Mouse (Mus musculus): ENCODE measurements at regions not wholly inside any gene's neighbourhood (a gene's known extent, or its start where the extent isn't known, plus 50 kb on each side); places are given as distances from the start of the nearest gene placed in this dataset.

DNA sequence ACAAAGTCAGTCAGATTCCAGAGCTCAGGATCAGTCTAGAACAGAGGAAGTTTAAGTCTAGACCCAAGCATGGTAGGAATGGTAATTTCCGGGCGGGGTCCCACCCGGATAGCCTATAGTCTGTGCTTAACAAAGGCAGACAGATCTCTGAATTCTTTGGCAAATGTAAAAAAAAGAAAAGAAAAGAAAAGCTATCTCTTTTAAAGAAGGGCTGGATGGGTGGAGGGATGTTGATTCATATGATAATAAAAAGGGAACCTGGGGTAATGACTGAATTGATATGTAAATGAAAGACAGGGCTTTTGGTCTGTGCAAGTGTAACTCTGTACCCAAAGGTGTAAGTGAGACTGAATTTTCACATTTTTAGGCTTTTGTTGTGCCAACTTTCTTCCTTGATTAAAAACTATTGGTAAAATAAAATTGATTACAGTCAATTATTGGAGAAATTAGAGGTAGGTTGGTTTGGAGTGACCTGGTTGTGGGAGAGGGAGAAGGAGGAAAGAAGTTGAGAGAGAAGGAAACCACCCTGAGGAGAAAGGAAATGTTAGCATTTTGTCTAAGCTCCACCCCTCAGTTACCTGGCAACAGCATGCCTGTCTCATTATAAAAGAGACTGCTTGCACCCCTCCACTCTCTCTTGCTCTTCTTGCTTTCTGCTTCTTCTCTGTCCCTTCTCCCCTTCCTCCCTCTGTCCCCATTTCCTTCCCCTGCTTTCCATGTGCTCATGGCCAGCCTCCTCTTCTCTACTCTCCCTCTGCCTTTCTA lies 259.3 kb upstream of the Crbn start:
- Histone ChIP-seq H3K4me1 (ENCODE audit: control insufficient read depth, insufficient read depth, low read length) (no peaks in the 10 kb centered on the region), H3K4me2 (ENCODE audit: low read depth, low read length) (no peak overlapping the region), H3K9ac (ENCODE audit: low read length) (no peak overlapping the region), H3K4me3 (ENCODE audit: low read length) (no peak overlapping the region), H3K9me3 (replicated peaks; ENCODE audit: control insufficient read depth, low read length) (0 out of 2 replicates have a peak, but pooled peaks cover 3% of the 10 kb centered on the region), H3K27me3 (ENCODE audit: control insufficient read depth, insufficient read depth, low read length) (no peaks in the 10 kb centered on the region), H3K27ac (ENCODE audit: low read length) (no peak overlapping the region), H3K36me3 (ENCODE audit: control insufficient read depth, insufficient read depth) (no peaks in the 10 kb centered on the region)
- WGBS: 81% methylated on average over 3 of the region's 3 CpGs
- no peak for ATAC-seq (replicated peaks; ENCODE audit: extremely low read depth, insufficient read depth, low FRiP score)

DNA sequence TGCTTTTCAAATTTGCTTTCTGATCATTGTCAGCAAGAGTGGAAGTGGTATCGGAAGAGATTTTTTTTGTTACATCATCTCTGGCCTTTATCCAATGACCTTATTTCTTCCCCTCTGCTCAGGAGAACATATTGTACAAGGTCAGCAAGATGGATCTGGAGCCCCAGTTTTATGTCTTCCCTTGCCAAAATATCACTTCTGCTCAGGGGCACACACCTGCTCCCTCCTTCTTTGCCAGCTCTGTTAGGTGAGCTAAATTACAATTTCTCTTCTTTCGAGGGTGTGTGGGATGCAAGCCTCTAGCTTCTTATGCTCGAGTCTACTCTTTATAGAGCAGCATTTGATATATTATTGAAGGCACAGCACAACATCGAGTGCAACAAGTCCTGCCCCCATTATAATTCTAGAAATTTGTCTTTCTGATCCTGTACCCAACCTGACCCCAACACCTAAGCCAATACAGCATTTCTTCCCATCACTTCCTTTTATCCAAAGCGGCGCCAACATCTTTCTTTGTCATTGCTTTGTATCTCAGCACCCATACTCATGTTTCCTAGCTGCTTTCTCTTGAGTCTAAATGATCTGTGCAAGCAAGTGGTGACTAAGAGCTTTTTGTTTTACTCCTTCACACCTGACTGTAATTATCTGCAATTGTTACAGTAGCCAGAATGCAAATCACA lies 263.1 kb upstream of the Crbn start:
- H3K4me2 ChIP-seq (ENCODE audit: low read depth, low read length): no peak overlapping the region
- 79% methylated on average over 6 of the region's 6 CpGs for WGBS
- H3K4me1 ChIP-seq (ENCODE audit: control insufficient read depth, insufficient read depth, low read length): no peaks in the 10 kb centered on the region
- no peak for ATAC-seq (replicated peaks; ENCODE audit: extremely low read depth, insufficient read depth, low FRiP score)
- H3K9me3 ChIP-seq (replicated peaks; ENCODE audit: control insufficient read depth, low read length): 0 out of 2 replicates have a peak, but pooled peaks cover 1% of the 10 kb centered on the region
- H3K36me3 ChIP-seq (ENCODE audit: control insufficient read depth, insufficient read depth): no peaks in the 10 kb centered on the region
- no peaks in the 10 kb centered on the region for H3K27me3 ChIP-seq (ENCODE audit: control insufficient read depth, insufficient read depth, low read length)
- H3K9ac ChIP-seq (ENCODE audit: low read length): no peak overlapping the region
- H3K27ac ChIP-seq (ENCODE audit: low read length): no peak overlapping the region
- H3K4me3 ChIP-seq (ENCODE audit: low read length): no peak overlapping the region

DNA sequence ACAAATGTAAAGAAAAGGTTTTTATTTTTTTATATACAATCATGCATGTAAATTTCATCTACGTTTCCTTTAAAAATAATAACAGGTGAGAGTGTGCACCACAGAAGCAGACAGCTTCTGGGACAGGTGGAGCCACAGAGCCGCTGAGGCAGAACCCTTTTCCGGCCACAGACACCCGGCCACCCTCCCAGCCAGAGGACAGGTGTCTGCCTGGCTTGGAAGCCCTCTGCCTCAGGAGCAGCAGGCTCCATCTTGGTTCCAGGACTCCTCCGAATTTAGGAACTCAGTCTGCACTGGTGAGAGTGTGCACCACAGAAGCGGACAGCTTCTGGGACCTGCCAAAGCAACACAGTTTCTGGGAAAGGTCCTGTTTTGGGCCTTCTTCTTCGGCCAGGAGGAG lies 270.6 kb upstream of the Crbn start:
- H3K36me3 ChIP-seq (ENCODE audit: control insufficient read depth, insufficient read depth): no peaks in the 10 kb centered on the region
- no peak overlapping the region for H3K4me3 ChIP-seq (ENCODE audit: low read length)
- no peak overlapping the region for H3K4me2 ChIP-seq (ENCODE audit: low read depth, low read length)
- no peaks in the 10 kb centered on the region for H3K4me1 ChIP-seq (ENCODE audit: control insufficient read depth, insufficient read depth, low read length)
- H3K27me3 ChIP-seq (ENCODE audit: control insufficient read depth, insufficient read depth, low read length): no peaks in the 10 kb centered on the region
- WGBS: 81% methylated on average over 7 of the region's 7 CpGs
- no peak overlapping the region for H3K27ac ChIP-seq (ENCODE audit: low read length)
- no peak for ATAC-seq (replicated peaks; ENCODE audit: extremely low read depth, insufficient read depth, low FRiP score)
- no peaks in the 10 kb centered on the region for H3K9me3 ChIP-seq (replicated peaks; ENCODE audit: control insufficient read depth, low read length)
- H3K9ac ChIP-seq (ENCODE audit: low read length): no peak overlapping the region

DNA sequence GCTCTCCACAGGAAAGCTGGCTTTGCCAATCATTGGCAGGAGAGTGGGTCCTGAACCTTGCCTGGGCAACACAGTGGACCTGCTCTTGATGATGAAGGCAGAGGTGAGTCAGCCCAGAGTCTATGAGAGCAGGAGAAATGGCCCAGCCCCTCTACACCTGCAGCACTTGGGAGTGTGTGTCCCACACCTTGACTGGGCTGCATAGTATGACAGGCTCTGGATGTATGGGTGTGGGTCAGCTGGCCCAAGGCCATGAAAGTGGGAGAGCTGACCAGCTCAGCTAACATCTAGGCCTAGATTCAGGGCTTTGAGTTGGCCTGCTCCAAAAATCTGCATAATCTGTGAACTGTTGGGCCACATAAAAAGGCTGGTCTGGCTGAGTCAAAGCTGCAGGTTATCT lies 292.7 kb upstream of the Crbn start:
- Histone ChIP-seq H3K9me3 (replicated peaks; ENCODE audit: control insufficient read depth, low read length) (0 out of 2 replicates have a peak, but pooled peaks cover 2% of the 10 kb centered on the region), H3K4me1 (ENCODE audit: control insufficient read depth, insufficient read depth, low read length) (no peaks in the 10 kb centered on the region), H3K4me2 (ENCODE audit: low read depth, low read length) (no peak overlapping the region), H3K9ac (ENCODE audit: low read length) (no peak overlapping the region), H3K4me3 (ENCODE audit: low read length) (no peak overlapping the region), H3K36me3 (ENCODE audit: control insufficient read depth, insufficient read depth) (no peaks in the 10 kb centered on the region), H3K27ac (ENCODE audit: low read length) (no peak overlapping the region), H3K27me3 (ENCODE audit: control insufficient read depth, insufficient read depth, low read length) (no peaks in the 10 kb centered on the region)
- ATAC-seq (replicated peaks; ENCODE audit: extremely low read depth, insufficient read depth, low FRiP score): no peak

DNA sequence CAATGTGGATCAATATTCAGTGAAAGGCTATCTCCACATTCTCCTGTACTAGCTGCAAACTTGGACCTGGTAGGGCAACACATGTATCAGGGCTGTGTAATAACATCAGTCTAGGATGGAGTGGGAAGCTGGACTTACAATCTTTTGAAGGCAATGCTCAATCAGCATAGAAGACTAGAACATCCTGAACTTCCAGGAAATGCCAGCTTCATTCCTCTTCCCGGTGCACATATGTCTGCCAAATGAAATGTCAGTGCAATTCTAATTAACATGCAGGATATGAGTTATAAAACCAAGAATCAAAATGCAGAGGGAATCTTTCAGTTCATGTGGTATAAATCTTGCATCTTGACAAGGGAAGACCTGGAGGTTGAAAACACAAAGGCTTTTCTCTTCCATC lies 328.8 kb upstream of the Crbn start:
- H3K27ac ChIP-seq (ENCODE audit: low read length): no peak overlapping the region
- H3K27me3 ChIP-seq (ENCODE audit: control insufficient read depth, insufficient read depth, low read length): no peaks in the 10 kb centered on the region
- no peak overlapping the region for H3K4me2 ChIP-seq (ENCODE audit: low read depth, low read length)
- no peaks in the 10 kb centered on the region; the same call in 1 of the 2 replicates for H3K9me3 ChIP-seq (replicated peaks; ENCODE audit: control insufficient read depth, low read length)
- no peaks in the 10 kb centered on the region for H3K36me3 ChIP-seq (ENCODE audit: control insufficient read depth, insufficient read depth)
- no peak for ATAC-seq (replicated peaks; ENCODE audit: extremely low read depth, insufficient read depth, low FRiP score)
- no peaks in the 10 kb centered on the region for H3K4me1 ChIP-seq (ENCODE audit: control insufficient read depth, insufficient read depth, low read length)
- no peak overlapping the region for H3K9ac ChIP-seq (ENCODE audit: low read length)
- H3K4me3 ChIP-seq (ENCODE audit: low read length): no peak overlapping the region
- whole genome bisulfite sequencing: 73% methylated on average over 1 of the region's 1 CpGs

DNA sequence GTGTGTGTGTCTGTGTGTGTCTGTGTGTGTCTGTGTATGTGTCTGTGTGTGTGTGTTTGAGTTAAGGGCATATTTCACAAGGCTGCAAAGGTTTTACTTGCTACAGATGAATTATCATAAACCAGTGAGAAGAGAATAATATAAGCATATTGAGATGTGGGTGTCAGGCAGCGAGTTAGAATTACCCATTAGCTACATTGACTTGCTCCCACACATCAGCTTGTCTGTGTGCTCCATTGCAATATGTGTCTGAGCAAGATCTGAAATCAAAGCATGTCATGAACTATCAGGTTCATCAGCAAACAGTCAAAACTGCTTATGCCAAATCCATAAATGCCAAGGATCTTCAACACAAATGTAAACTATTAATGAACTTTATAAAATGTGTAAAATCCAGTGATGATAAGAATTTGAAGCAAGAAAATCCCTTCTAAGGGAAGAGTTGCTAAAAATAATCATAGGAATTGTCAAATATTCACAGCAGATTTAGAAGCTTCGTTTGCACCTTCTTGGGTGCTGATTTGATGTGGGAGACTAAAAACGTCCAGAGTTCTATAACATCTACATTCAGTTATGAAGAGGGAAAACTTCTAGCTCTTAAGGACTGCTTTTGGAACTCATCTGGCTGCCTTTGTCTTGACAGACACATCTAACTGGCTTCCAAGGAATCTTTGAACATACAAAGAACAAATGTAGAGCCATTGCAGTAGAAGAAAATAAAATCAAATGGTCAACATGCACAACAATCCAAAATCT lies 361.7 kb upstream of the Lrrn1 start:
- Histone ChIP-seq H3K9me3 (replicated peaks; ENCODE audit: control insufficient read depth, low read length) (no peaks in the 10 kb centered on the region), H3K27ac (ENCODE audit: low read length) (no peak overlapping the region), H3K27me3 (ENCODE audit: control insufficient read depth, insufficient read depth, low read length) (no peaks in the 10 kb centered on the region), H3K4me2 (ENCODE audit: low read depth, low read length) (no peak overlapping the region), H3K4me3 (ENCODE audit: low read length) (no peak overlapping the region), H3K36me3 (ENCODE audit: control insufficient read depth, insufficient read depth) (no peaks in the 10 kb centered on the region), H3K4me1 (ENCODE audit: control insufficient read depth, insufficient read depth, low read length) (no peaks in the 10 kb centered on the region), H3K9ac (ENCODE audit: low read length) (no peak overlapping the region)
- 43% methylated on average over 3 of the region's 3 CpGs for WGBS
- ATAC-seq (replicated peaks; ENCODE audit: extremely low read depth, insufficient read depth, low FRiP score): no peak

DNA sequence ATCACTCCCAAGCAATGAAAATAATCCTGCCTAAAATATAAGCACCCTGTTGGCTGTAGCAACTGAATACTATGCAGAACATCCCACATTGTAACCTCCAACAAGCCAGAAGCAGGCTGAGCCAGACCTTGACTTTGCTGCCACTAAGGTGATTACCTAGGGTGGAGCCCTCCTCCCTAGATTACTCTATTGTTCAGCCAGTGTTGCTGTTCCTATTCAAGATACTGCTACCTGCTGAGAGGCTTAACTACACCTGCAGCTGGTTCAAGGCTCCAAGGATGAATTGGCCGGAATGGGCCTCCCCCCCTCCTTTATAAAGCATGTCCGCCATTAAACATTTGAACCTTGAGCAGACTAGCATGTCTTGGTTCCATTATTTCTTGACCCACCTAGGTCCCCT lies 311.3 kb upstream of the Lrrn1 start:
- no peaks in the 10 kb centered on the region for H3K9me3 ChIP-seq (replicated peaks; ENCODE audit: control insufficient read depth, low read length)
- H3K27me3 ChIP-seq (ENCODE audit: control insufficient read depth, insufficient read depth, low read length): no peaks in the 10 kb centered on the region
- 62% methylated on average over 2 of the region's 2 CpGs for WGBS
- no peak for ATAC-seq (replicated peaks; ENCODE audit: extremely low read depth, insufficient read depth, low FRiP score)
- H3K36me3 ChIP-seq (ENCODE audit: control insufficient read depth, insufficient read depth): no peaks in the 10 kb centered on the region
- no peak overlapping the region for H3K9ac ChIP-seq (ENCODE audit: low read length)
- H3K4me1 ChIP-seq (ENCODE audit: control insufficient read depth, insufficient read depth, low read length): no peaks in the 10 kb centered on the region
- no peak overlapping the region for H3K27ac ChIP-seq (ENCODE audit: low read length)
- no peak overlapping the region for H3K4me3 ChIP-seq (ENCODE audit: low read length)
- no peak overlapping the region for H3K4me2 ChIP-seq (ENCODE audit: low read depth, low read length)

DNA sequence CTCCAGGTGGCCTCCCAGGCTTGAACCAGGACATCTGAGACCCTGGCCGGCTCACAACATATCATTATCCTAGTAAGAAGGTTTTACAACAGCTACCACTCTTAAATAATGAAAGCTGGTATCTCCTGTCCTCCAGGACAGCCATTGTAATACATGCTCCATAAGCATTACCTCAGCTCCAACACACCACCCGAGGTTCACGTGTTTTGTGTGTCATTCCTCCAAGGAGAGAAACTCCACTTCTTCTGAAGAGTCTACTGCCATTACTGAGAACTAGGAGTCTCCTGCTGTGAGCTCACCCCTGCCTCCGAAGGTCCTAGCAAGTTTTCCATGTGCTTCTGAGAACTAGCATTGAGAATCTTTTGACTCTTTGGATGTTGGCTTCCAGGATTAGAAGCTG lies 310.8 kb upstream of the Lrrn1 start:
- Histone ChIP-seq H3K9me3 (replicated peaks; ENCODE audit: control insufficient read depth, low read length) (no peaks in the 10 kb centered on the region), H3K27me3 (ENCODE audit: control insufficient read depth, insufficient read depth, low read length) (no peaks in the 10 kb centered on the region), H3K4me2 (ENCODE audit: low read depth, low read length) (no peak overlapping the region), H3K36me3 (ENCODE audit: control insufficient read depth, insufficient read depth) (no peaks in the 10 kb centered on the region), H3K4me3 (ENCODE audit: low read length) (no peak overlapping the region), H3K27ac (ENCODE audit: low read length) (no peak overlapping the region), H3K9ac (ENCODE audit: low read length) (no peak overlapping the region), H3K4me1 (ENCODE audit: control insufficient read depth, insufficient read depth, low read length) (no peaks in the 10 kb centered on the region)
- no peak for ATAC-seq (replicated peaks; ENCODE audit: extremely low read depth, insufficient read depth, low FRiP score)
- WGBS: 57% methylated on average over 4 of the region's 4 CpGs

DNA sequence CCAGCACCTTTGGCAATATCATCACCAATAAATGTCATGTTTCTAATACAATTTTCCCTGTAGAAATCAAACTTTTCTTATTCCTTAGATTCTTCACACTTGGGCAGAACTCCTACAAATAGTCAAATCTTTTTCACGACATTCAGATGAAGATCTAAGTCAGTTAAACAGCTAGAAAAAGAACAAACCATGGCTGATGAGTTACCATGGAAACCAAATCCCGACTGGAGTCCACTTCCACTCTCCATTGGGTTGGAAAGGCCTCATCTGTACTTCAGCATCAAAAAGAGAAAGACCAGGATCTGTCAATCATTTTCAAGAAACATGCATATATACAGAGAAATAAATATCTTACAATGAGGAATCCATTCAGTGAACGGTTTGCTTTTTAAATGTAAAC lies 307.0 kb upstream of the Lrrn1 start:
- no peak overlapping the region for H3K27ac ChIP-seq (ENCODE audit: low read length)
- no peaks in the 10 kb centered on the region for H3K9me3 ChIP-seq (replicated peaks; ENCODE audit: control insufficient read depth, low read length)
- H3K27me3 ChIP-seq (ENCODE audit: control insufficient read depth, insufficient read depth, low read length): no peaks in the 10 kb centered on the region
- 50% methylated on average over 3 of the region's 3 CpGs for WGBS
- no peak overlapping the region for H3K4me3 ChIP-seq (ENCODE audit: low read length)
- ATAC-seq (replicated peaks; ENCODE audit: extremely low read depth, insufficient read depth, low FRiP score): no peak
- H3K9ac ChIP-seq (ENCODE audit: low read length): no peak overlapping the region
- no peaks in the 10 kb centered on the region for H3K36me3 ChIP-seq (ENCODE audit: control insufficient read depth, insufficient read depth)
- no peak overlapping the region for H3K4me2 ChIP-seq (ENCODE audit: low read depth, low read length)
- no peaks in the 10 kb centered on the region for H3K4me1 ChIP-seq (ENCODE audit: control insufficient read depth, insufficient read depth, low read length)
